Mouse (Mus musculus) intestine, embryonic 15.5 days (tissue): ENCODE data around the gene Ddt. TPM values are rescaled to one million over a fixed set of nuclear protein-coding genes. Genes with fewer than 3 reads are reported as not detected.
A peak's percentile ranks its signal among the peaks of the same experiment; 100 is the strongest.

Source experiments
- ATAC-seq: fragments of 200-750 bp; cut with Nextera tagmentation; 2 replicates; pipeline ENCODE4 v1.8.0; 2017; ENCODE audit warnings: moderate TSS enrichment, moderate library complexity
- H3K27ac ChIP-seq: fragments of 300-500 bp; sonication (generic); 2 replicates; pipeline ENCODE4 v1.5.1; 2015; ENCODE audit warnings: mild to moderate bottlenecking, inconsistent platforms
- H3K27me3 ChIP-seq: fragments of 300-500 bp; sonication (generic); replicated peaks from 2 replicates; pipeline ENCODE4 v1.6.1; 2015; ENCODE audit warnings: inconsistent platforms
- H3K36me3 ChIP-seq: fragments of 300-500 bp; sonication (generic); 2 replicates; pipeline ENCODE4 v1.6.1; 2015; ENCODE audit warnings: inconsistent platforms
- H3K4me1 ChIP-seq: fragments of 300-500 bp; sonication (generic); replicated peaks from 2 replicates; pipeline ENCODE4 v1.6.1; 2015; ENCODE audit warnings: inconsistent platforms
- H3K4me2 ChIP-seq: fragments of 300-500 bp; sonication (generic); replicated peaks from 2 replicates; pipeline ENCODE4 v1.6.1; 2015; ENCODE audit warnings: mild to moderate bottlenecking, inconsistent platforms
- H3K4me3 ChIP-seq: fragments of 300-500 bp; sonication (generic); replicated peaks from 2 replicates; pipeline ENCODE4 v1.5.1; 2015; ENCODE audit warnings: inconsistent platforms
- H3K9ac ChIP-seq: fragments of 300-500 bp; sonication (generic); 2 replicates; pipeline ENCODE4 v1.6.1; 2015; ENCODE audit warnings: inconsistent platforms
- H3K9me3 ChIP-seq: fragments of 300-500 bp; sonication (generic); 2 replicates; pipeline ENCODE4 v1.6.1; 2016; ENCODE audit warnings: inconsistent platforms
- WGBS: fragments of 180-500 bp; shearing (Covaris S2); methylation state at CpG from one replicate; pipeline ENCODE4 v1.1.7; 2015; 5-methylcytosine and 5-hydroxymethylcytosine counted together
- polyA plus RNA-seq: library from polyadenylated mRNA; unstranded; fragments of >200 nt; fragmentation: Nextera tagmentation; extraction: Ambion mirVana; gene quantifications from 2 replicates; pipeline ENCODE4 v1.2.1, GENCODE M21; 2015

Ddt gene
- polyA plus RNA-seq, 1 experiment from 2014 or later = 76.1 TPM

DNA sequence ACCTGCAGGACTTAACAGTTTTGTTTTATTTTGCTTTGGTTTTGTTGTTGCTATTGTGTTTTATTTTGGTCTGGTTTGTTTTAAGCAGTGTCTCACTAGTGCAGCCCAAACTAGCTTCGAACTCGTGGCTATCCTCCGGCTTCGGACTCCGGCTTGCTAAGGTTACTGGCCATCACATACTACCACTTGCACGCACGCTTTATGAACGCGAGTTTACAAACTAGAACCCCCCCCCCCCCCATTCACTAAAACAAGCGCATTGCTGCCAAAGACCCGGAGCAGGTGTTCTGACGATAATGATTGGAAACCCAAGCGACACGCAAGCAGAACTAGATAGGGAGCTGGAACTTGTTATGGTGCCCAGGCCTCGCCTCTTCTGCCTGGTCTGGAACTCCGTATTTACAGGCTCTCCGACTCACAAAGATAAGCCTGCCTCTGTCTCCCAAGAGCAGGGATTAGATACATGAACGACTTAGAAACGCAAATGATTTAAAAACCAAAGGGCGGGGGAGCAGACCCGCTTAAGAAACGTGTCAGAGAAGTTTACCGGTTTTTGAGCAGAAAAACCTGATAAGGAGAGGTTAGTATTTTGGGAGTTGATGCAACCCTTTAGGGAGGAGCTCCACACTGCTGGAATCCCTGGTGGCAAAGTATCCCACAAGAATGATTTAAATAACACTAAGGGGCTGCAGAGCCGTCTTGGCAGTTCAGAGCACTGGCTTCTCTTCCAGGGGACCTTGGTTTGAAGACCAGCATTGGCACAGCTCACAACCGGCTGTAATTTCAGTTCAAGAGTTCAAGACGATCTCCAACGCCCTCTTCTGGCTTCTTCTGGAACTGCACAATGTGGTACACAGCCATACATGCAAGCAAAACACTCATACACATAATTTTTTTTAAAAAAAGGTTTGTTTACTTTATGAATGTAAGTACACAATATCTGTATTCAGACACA, 8.4 kb downstream of the Ddt start:
- no peaks in the 10 kb centered on the region for H3K36me3 ChIP-seq
- peak; percentile 61 for ATAC-seq
- peak overlapping the region; percentile 74 for H3K4me3 ChIP-seq
- peak overlapping the region; percentile 28; the same call in 1 of the 2 replicates for H3K27ac ChIP-seq
- no peaks in the 10 kb centered on the region for H3K9me3 ChIP-seq
- WGBS = under 1% methylated on average over 27 of the region's 27 CpGs
- peak overlapping the region; percentile 64 for H3K4me2 ChIP-seq
- H3K9ac ChIP-seq = peak overlapping the region; percentile 66
- peaks cover 7% of the 10 kb centered on the region for H3K4me1 ChIP-seq
- H3K27me3 ChIP-seq = no peaks in the 10 kb centered on the region

DNA sequence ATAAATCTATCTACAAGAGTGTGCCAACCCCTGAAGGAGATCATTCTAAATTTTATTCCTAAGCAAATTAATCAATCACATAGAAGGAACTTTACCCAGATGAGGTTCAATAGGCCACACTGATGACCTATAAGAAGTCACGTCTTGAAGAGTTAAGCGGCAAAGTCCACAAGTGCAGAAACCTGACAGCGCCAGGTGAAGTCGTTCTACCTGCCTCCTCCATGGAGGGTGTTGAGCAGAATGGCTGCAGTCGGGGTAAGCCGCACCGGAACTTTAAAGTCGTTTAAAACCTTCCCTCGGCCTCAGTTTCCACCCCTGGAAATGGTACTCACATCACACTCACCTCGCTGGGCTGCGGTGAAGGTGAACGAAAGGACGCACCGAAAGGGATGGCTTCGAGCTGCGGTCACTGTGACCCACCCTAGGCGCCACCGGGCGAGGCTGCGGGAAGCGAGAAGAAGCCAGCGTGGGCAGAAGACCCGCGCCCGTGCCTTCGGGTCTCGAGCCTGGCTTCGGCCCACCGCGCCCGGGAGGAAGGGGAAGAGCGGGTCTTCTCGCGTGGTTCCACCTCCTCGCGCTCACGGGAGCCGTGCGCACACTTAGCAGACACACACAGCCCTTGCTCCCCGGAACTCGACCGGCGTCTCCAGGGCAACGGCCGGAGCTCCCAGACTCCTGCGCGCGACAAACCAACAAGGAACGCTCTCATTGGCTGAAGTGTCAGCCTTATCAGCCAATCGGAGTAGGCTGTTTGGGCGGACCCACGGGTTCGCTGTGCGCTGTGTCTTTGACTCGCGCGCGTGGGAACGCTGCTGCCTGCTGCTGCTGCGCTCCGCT, 9.3 kb downstream of the Ddt start, which contains the start of gene Cabin1:
TSS of gene Cabin1 (minus strand) at position 660 of the 837 bp plus-strand sequence.
- H3K9me3 ChIP-seq = no peaks in the 10 kb centered on the region
- peak within 1 kb of the TSS; percentile 74 for H3K4me3 ChIP-seq
- H3K9ac ChIP-seq = peak within 1 kb of the TSS; percentile 66
- H3K27me3 ChIP-seq = no peaks in the 10 kb centered on the region
- ATAC-seq = peak; percentile 99
- WGBS = under 1% methylated on average over 61 of the region's 61 CpGs
- no peaks in the 10 kb centered on the region for H3K36me3 ChIP-seq
- peak within 1 kb of the TSS; percentile 29 for H3K27ac ChIP-seq
- H3K4me2 ChIP-seq = peak within 1 kb of the TSS; percentile 64
- peaks cover 7% of the 10 kb centered on the region for H3K4me1 ChIP-seq

DNA sequence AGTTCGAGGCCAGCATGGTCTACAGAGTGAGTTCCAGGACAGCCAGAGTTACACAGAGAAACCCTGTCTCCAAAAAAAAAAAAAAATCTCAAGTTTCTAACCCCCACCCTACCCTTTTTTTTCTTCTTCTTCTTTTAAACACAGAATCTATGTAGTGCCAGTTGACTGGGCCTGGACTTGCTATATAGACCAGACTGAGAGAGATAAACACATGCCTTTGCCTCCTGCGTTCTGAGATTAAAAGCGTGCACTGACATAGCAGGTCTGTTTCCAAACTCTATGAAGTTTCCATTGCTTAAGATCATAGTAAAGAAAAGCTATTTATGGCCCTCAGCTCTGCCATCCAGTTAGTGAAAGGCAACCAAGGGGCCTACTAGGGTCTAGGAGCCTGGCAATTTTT, 10.8 kb downstream of the Ddt start:
- H3K36me3 ChIP-seq = peaks cover 4% of the 10 kb centered on the region; the same call in 1 of the 2 replicates
- no peaks in the 10 kb centered on the region for H3K27me3 ChIP-seq
- H3K4me2 ChIP-seq = no peak overlapping the region
- no peaks in the 10 kb centered on the region for H3K9me3 ChIP-seq
- H3K4me3 ChIP-seq = no peak overlapping the region
- no peak overlapping the region for H3K27ac ChIP-seq
- WGBS = 87% methylated on average over 3 of the region's 3 CpGs
- H3K4me1 ChIP-seq = peaks cover 7% of the 10 kb centered on the region
- H3K9ac ChIP-seq = no peak overlapping the region
- no peak for ATAC-seq

DNA sequence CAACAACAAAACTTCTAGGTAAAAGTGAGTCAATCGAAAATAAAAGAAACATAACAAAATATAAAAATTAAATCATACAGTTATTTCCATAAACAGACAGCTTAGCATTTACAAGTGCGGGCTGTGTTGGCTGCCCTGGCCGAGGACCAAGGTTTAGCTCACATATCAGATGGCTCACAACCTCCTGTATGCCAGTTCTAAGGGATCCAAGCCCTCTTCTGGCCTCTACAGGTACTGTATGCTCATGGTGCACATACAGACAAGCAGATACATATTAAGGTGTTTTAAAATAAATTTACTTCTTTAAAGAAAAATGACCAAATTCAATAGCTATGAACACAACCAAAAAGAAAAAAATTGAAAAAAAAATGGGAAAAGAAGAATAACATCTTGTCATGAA, 12.9 kb downstream of the Ddt start:
- Histone ChIP-seq H3K9ac (no peak overlapping the region), H3K4me3 (no peak overlapping the region), H3K27ac (no peak overlapping the region), H3K9me3 (no peaks in the 10 kb centered on the region), H3K4me1 (peaks cover 7% of the 10 kb centered on the region), H3K27me3 (no peaks in the 10 kb centered on the region), H3K36me3 (peaks cover 4% of the 10 kb centered on the region; the same call in 1 of the 2 replicates), H3K4me2 (no peak overlapping the region)
- no peak for ATAC-seq
- WGBS = 94% methylated on average over 3 of the region's 3 CpGs

DNA sequence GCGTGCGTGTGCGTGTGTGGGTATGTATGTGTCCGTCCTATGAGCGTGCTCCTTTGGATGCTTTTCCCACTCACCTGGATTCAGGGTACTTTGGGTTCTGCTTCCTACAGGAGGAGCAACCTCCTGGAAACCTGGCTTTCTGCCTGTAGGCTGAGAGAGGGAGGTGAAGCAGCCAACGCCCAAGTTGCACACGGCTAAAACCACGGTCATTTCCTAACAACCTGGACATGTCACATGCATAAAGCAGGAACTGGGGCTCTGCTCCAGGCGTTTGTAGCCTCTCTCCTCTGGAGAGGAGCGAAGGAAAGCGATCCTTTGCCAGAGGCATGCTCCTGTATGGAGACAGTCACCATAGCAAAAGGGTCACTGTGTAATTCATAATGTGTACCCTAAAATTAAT, 16.5 kb downstream of the Ddt start:
- WGBS = 88% methylated on average over 11 of the region's 11 CpGs
- no peaks in the 10 kb centered on the region for H3K4me1 ChIP-seq
- no peak overlapping the region for H3K4me2 ChIP-seq
- no peaks in the 10 kb centered on the region for H3K9me3 ChIP-seq
- H3K27me3 ChIP-seq = no peaks in the 10 kb centered on the region
- no peak overlapping the region for H3K27ac ChIP-seq
- H3K9ac ChIP-seq = no peak overlapping the region
- ATAC-seq = no peak
- H3K36me3 ChIP-seq = peaks cover 13% of the 10 kb centered on the region
- H3K4me3 ChIP-seq = no peak overlapping the region

DNA sequence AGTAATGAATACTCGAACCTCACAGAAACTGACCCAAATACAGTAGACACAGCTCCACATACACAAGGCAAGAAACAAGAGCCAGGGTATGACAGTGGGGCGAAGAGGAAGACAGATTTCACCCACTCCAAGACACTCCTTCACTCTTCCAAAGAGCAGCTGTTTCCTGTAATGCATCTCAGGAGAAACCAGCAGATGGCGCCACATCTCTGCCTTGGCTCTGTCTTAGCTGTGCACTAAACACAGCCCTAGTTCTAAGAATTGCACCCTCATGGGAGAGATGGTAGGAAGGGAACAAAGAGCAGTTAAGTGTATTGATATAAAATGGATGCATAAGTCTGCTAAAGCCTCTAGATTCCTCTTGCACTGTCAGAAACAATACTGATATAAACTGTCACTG, 29.2 kb downstream of the Ddt start:
- Histone ChIP-seq H3K9ac (no peak overlapping the region), H3K9me3 (no peaks in the 10 kb centered on the region), H3K4me1 (no peaks in the 10 kb centered on the region), H3K36me3 (peaks cover 45% of the 10 kb centered on the region), H3K4me2 (no peak overlapping the region), H3K27me3 (no peaks in the 10 kb centered on the region), H3K4me3 (no peak overlapping the region), H3K27ac (no peak overlapping the region)
- WGBS = 35% methylated on average over 3 of the region's 3 CpGs
- ATAC-seq = peak; percentile 89

DNA sequence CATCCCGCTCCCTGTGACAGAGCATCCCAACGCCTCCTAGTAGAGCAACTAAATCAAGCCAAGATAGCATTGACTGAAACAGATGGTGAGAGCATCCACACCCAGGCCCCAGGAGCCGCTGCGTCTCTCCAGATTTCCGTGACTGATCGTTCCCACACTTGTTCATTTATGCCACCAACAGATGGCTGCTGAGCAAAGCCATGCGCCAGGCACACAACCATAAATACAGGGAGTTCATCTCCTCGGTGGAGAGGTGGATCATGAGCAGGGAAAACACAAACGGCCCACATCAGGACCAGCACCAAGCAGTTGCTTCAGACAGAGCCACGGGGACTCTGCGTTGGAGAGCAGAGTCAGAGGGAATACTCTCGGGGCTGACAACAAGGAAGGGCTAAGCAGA, 29.8 kb downstream of the Ddt start:
- peaks cover 47% of the 10 kb centered on the region for H3K36me3 ChIP-seq
- 91% methylated on average over 12 of the region's 12 CpGs for WGBS

DNA sequence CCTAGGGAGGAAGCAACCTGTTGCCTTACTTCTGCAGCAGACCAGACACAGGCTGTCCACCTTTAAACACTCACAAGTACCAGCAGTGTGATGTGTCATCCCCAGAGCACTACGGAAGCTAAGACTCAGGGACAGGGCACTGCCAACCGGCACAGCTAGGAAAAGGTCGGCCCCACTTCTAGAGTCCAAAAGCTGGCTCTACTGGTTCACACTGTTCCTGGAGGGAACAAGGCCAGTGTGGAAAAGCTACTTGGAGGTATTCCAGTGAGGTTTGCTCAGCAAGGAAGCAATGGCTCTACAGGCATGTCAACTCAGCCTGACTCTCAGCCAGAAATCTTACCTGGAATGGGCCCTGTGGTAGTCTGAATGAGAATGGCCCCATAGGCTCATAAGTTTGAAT, 32.3 kb downstream of the Ddt start:
- no peak for ATAC-seq
- Histone ChIP-seq H3K36me3 (peaks cover 39% of the 10 kb centered on the region), H3K4me1 (no peaks in the 10 kb centered on the region), H3K27me3 (no peaks in the 10 kb centered on the region), H3K4me2 (no peak overlapping the region), H3K4me3 (no peak overlapping the region), H3K27ac (no peak overlapping the region), H3K9ac (no peak overlapping the region), H3K9me3 (no peaks in the 10 kb centered on the region)
- WGBS = 94% methylated on average over 3 of the region's 3 CpGs

More for the DNA sequence above, 29.8 kb downstream of the Ddt start:
- H3K9ac ChIP-seq = no peak overlapping the region
- no peak overlapping the region for H3K27ac ChIP-seq
- H3K4me1 ChIP-seq = no peaks in the 10 kb centered on the region
- no peaks in the 10 kb centered on the region for H3K9me3 ChIP-seq
- no peaks in the 10 kb centered on the region for H3K27me3 ChIP-seq
- H3K4me2 ChIP-seq = no peak overlapping the region
- H3K4me3 ChIP-seq = no peak overlapping the region
- no peak for ATAC-seq

DNA sequence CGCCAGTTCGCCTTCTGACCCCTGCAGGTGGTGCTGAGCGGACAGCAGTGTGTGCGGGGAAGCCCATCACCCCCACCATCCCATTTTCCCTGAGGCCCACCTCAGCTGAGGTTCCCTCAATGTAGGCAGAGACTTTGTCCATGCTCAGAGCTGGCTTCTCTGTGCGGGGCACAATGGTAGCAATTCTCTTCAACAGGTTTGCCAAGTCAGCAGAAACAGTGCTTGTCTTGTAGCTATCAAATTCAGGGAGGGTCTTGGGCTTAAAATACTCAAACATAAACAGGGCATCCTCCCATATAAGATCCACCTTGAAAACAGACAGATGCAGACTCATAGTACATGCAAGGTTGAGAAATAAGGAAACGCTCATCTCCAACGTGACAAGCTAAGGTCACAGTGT, 47.8 kb downstream of the Ddt start:
- Histone ChIP-seq H3K9ac (no peak overlapping the region), H3K36me3 (peaks cover 42% of the 10 kb centered on the region), H3K4me1 (no peaks in the 10 kb centered on the region), H3K9me3 (no peaks in the 10 kb centered on the region), H3K27me3 (no peaks in the 10 kb centered on the region), H3K4me3 (no peak overlapping the region), H3K27ac (no peak overlapping the region), H3K4me2 (no peak overlapping the region)
- 91% methylated on average over 7 of the region's 7 CpGs for WGBS
- no peak for ATAC-seq

Other genes with a start within 250 kb of the Ddt start
- 2.1 and 2.7 TPM in 2 replicates for gene Lrrc75b, start 213.1 kb downstream of the Ddt start, polyA plus RNA-seq
- 46.5 and 63.7 TPM in 2 replicates for gene Ggt1, start 211.8 kb downstream of the Ddt start, polyA plus RNA-seq
- 7.5 and 7.9 TPM in 2 replicates for gene Ggt5, start 184.1 kb downstream of the Ddt start, polyA plus RNA-seq
- 13.4 and 13.9 TPM in 2 replicates for gene Susd2, start 129.4 kb downstream of the Ddt start, polyA plus RNA-seq
- gene Cabin1, start 9.1 kb downstream of the Ddt start, polyA plus RNA-seq = 29.0 and 32.6 TPM in 2 replicates
- gene Gm20441, start 7.5 kb upstream of the Ddt start, polyA plus RNA-seq = 0.96 TPM in 1 of 2 replicates, not detected in the other
- gene Gstt3, start 8.0 kb upstream of the Ddt start, polyA plus RNA-seq = 38.7 and 40.3 TPM in 2 replicates
- 15.0 and 16.6 TPM in 2 replicates for gene Gstt1, start 25.2 kb upstream of the Ddt start, polyA plus RNA-seq
- not detected in 2 replicates for gene Gstt4, start 49.1 kb upstream of the Ddt start, polyA plus RNA-seq
- gene Gstt2, start 64.0 kb upstream of the Ddt start, polyA plus RNA-seq = 57.5 and 63.1 TPM in 2 replicates
- gene Mif, start 86.8 kb upstream of the Ddt start, polyA plus RNA-seq = 2,230 and 2,305 TPM in 2 replicates
- 4.4 and 8.5 TPM in 2 replicates for gene Derl3, start 120.0 kb upstream of the Ddt start, polyA plus RNA-seq
- 170 and 171 TPM in 2 replicates for gene Smarcb1, start 148.2 kb upstream of the Ddt start, polyA plus RNA-seq
- gene Chchd10, start 159.7 kb upstream of the Ddt start, polyA plus RNA-seq = 171 and 215 TPM in 2 replicates
- 30.1 and 32.2 TPM in 2 replicates for gene Mmp11, start 163.1 kb upstream of the Ddt start, polyA plus RNA-seq
- gene Gm867, start 167.3 kb upstream of the Ddt start, polyA plus RNA-seq = 0.30 and 0.47 TPM in 2 replicates
- gene Vpreb3, start 169.6 kb upstream of the Ddt start, polyA plus RNA-seq = 0.57 and 0.89 TPM in 2 replicates
- gene Gm5134, start 181.1 kb upstream of the Ddt start, polyA plus RNA-seq = not detected in 2 replicates